Mouse (Mus musculus): Measurements from ENCODE around the gene Efcab8. TPM values are rescaled to one million over a fixed set of nuclear protein-coding genes. Genes with fewer than 3 reads are reported as not detected.

Gene Efcab8
- polyA plus RNA-seq, 1 experiment = 0.01 TPM

DNA sequence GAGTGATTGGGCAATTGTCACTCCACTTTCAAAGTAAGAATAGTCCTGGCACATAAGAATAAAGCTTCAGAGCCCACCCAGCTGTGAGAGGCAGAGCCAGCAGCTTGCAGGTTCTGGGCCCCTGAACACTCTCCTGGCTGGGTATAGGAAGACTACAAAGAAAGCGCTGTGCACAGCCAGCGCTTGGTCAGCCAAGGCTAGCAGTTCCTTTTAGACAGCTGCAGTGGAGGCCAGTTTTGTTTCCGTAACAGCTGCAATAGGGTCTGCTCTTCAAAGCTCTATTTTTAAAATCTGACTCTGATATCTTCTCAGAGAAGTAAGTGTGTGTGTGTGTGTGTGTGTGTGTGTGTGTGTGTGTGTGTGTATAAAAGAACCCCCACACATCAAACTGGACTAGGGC, 82.2 kb downstream of the Efcab8 start:
- H3K79me3 ChIP-seq (ENCODE audit: low read depth) = no peaks in the 10 kb centered on the region
- H3K36me3 ChIP-seq (ENCODE audit: control insufficient read depth, insufficient read depth) = no peaks in the 10 kb centered on the region
- H3K4me3 ChIP-seq (ENCODE audit: insufficient read depth, poor library complexity, severe bottlenecking) = no peak overlapping the region
- no peaks in the 10 kb centered on the region for H3K79me2 ChIP-seq (ENCODE audit: control insufficient read depth, insufficient read depth)
- no peaks in the 10 kb centered on the region for H3K27me3 ChIP-seq (ENCODE audit: control insufficient read depth, insufficient read depth, insufficient read length)
- TF ChIP-seq CTCF (IDR thresholded peaks at IDR 0.05; ENCODE audit: control insufficient read depth, insufficient read depth, insufficient read length) (no peak), MAX (IDR thresholded peaks at IDR 0.05) (no peak), MYOD1 (IDR thresholded peaks at IDR 0.05; ENCODE audit: control insufficient read depth, insufficient read length, low read depth) (no peak), MYOG (IDR thresholded peaks at IDR 0.05; ENCODE audit: control insufficient read depth, extremely low read depth, insufficient read length) (no peak), FOSL1 (IDR thresholded peaks at IDR 0.05; ENCODE audit: insufficient read depth, low read length, poor library complexity, severe bottlenecking) (no peak), CEBPB (IDR thresholded peaks at IDR 0.05; ENCODE audit: low read depth) (no peak), USF1 (IDR thresholded peaks at IDR 0.05; ENCODE audit: low read depth) (no peak)
- H3ac ChIP-seq (ENCODE audit: control insufficient read depth, insufficient read length, low read depth) = no peak overlapping the region

DNA sequence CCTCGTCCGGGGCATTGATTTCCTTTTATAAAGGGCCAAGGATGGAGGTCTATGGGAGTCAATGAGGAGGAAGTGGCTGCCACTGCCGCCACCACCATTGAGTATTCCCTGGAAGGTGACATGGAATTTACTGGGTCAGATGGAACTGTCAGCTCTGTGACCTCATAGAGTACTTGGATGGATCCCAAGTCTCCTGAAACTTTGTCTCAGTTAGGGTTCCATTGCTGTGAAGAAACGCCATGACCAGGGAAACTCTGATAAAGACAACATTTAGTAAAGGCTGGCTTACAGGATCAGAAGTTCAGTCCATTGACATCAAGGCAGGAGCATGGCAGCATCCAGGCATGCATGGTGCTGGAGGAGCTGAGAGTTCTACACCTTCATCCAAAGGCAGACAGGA, 91.3 kb downstream of the Efcab8 start, which contains the start of gene Sun5:
TSS of gene Sun5 (minus strand) at position 101 of the 400 bp plus-strand sequence.
- no peak for TF ChIP-seq MYOD1 (IDR thresholded peaks at IDR 0.05; ENCODE audit: control insufficient read depth, insufficient read length, low read depth)
- TF ChIP-seq MYOG (IDR thresholded peaks at IDR 0.05; ENCODE audit: control insufficient read depth, extremely low read depth, insufficient read length) = no peak
- no peak for TF ChIP-seq CTCF (IDR thresholded peaks at IDR 0.05; ENCODE audit: control insufficient read depth, insufficient read depth, insufficient read length)
- no peak for TF ChIP-seq FOSL1 (IDR thresholded peaks at IDR 0.05; ENCODE audit: insufficient read depth, low read length, poor library complexity, severe bottlenecking)
- no peak for TF ChIP-seq USF1 (IDR thresholded peaks at IDR 0.05; ENCODE audit: low read depth)
- TF ChIP-seq CEBPB (IDR thresholded peaks at IDR 0.05; ENCODE audit: low read depth) = no peak
- TF ChIP-seq MAX (IDR thresholded peaks at IDR 0.05) = no peak
- H3K27me3 ChIP-seq (ENCODE audit: control insufficient read depth, insufficient read depth, insufficient read length) = peaks cover 3% of the 10 kb centered on the region
- no peak within 1 kb of the TSS for H3ac ChIP-seq (ENCODE audit: control insufficient read depth, insufficient read length, low read depth)
- H3K4me3 ChIP-seq (ENCODE audit: insufficient read depth, poor library complexity, severe bottlenecking) = no peak within 1 kb of the TSS
- H3K79me3 ChIP-seq (ENCODE audit: low read depth) = no peaks in the 10 kb centered on the region
- no peaks in the 10 kb centered on the region for H3K36me3 ChIP-seq (ENCODE audit: control insufficient read depth, insufficient read depth)
- H3K79me2 ChIP-seq (ENCODE audit: control insufficient read depth, insufficient read depth) = no peaks in the 10 kb centered on the region

DNA sequence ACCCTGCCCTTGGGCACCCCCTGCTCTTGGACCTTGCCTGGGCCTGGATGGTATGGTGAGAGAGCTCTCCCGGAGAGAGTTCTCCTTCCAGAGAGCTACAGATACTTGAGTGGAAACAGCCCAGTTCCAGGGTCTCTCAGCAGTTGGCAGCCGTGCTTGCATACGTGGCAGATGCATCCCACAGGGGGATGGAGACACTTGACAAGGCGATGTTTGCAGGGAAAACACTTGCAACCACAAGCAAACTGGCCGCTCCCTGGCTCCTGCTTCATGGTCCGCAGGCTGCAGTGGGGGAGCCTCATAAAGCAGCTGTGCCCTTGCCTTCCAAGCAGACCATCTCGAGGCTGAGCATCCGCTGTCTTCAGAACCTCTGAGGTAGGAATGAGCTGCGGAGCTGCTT, 95.0 kb downstream of the Efcab8 start, which contains the start of gene Bpifb2:
TSS of gene Bpifb2 (plus strand) at position 301 of the 400 bp plus-strand sequence.
- no peaks in the 10 kb centered on the region for H3K36me3 ChIP-seq (ENCODE audit: control insufficient read depth, insufficient read depth)
- TF ChIP-seq USF1 (IDR thresholded peaks at IDR 0.05; ENCODE audit: low read depth) = no peak
- TF ChIP-seq MAX (IDR thresholded peaks at IDR 0.05) = no peak
- TF ChIP-seq MYOD1 (IDR thresholded peaks at IDR 0.05; ENCODE audit: control insufficient read depth, insufficient read length, low read depth) = no peak
- no peak for TF ChIP-seq CEBPB (IDR thresholded peaks at IDR 0.05; ENCODE audit: low read depth)
- H3K79me2 ChIP-seq (ENCODE audit: control insufficient read depth, insufficient read depth) = no peaks in the 10 kb centered on the region
- no peak within 1 kb of the TSS for H3K4me3 ChIP-seq (ENCODE audit: insufficient read depth, poor library complexity, severe bottlenecking)
- peaks cover 12% of the 10 kb centered on the region for H3K27me3 ChIP-seq (ENCODE audit: control insufficient read depth, insufficient read depth, insufficient read length)
- no peaks in the 10 kb centered on the region for H3K79me3 ChIP-seq (ENCODE audit: low read depth)
- H3ac ChIP-seq (ENCODE audit: control insufficient read depth, insufficient read length, low read depth) = no peak within 1 kb of the TSS

Other genes starting within 250 kb of the Efcab8 start
- gene Nol4l, start 250.0 kb upstream of the Efcab8 start, polyA plus RNA-seq (2012; fragmentation: generic; extraction: Trizol) = 0.42 TPM
- gene Commd7, start 147.2 kb upstream of the Efcab8 start, polyA plus RNA-seq (2012; fragmentation: generic; extraction: Trizol) = 26.7 TPM
- gene Dnmt3b, start 130.5 kb upstream of the Efcab8 start, polyA plus RNA-seq (2012; fragmentation: generic; extraction: Trizol) = 0.51 TPM
- not detected for gene Dnmt3c, start 83.3 kb upstream of the Efcab8 start, polyA plus RNA-seq (2012; fragmentation: generic; extraction: Trizol)
- 62.0 TPM for gene Mapre1, start 38.7 kb upstream of the Efcab8 start, polyA plus RNA-seq (2012; fragmentation: generic; extraction: Trizol)
- not detected for gene Sun5, start 91.2 kb downstream of the Efcab8 start, polyA plus RNA-seq (2012; fragmentation: generic; extraction: Trizol)
- not detected for gene Bpifb2, start 95.1 kb downstream of the Efcab8 start, polyA plus RNA-seq (2012; fragmentation: generic; extraction: Trizol)
- not detected for gene Bpifb6, start 120.5 kb downstream of the Efcab8 start, polyA plus RNA-seq (2012; fragmentation: generic; extraction: Trizol)
- not detected for gene Bpifb3, start 138.3 kb downstream of the Efcab8 start, polyA plus RNA-seq (2012; fragmentation: generic; extraction: Trizol)
- 0.04 TPM for gene Bpifb4, start 158.3 kb downstream of the Efcab8 start, polyA plus RNA-seq (2012; fragmentation: generic; extraction: Trizol)
- not detected for gene Bpifa6, start 195.0 kb downstream of the Efcab8 start, polyA plus RNA-seq (2012; fragmentation: generic; extraction: Trizol)
- gene Bpifa2, start 228.3 kb downstream of the Efcab8 start, polyA plus RNA-seq (2012; fragmentation: generic; extraction: Trizol) = not detected

All from C2C12 (cell line).